Mouse (Mus musculus): Measurements from ENCODE around the gene Zbtb8a. TPM values are rescaled to one million over a fixed set of nuclear protein-coding genes. Genes with fewer than 3 reads are reported as not detected.

The Zbtb8a gene
- total and polyA plus RNA-seq, 3 experiments, result 0.89 to 1.6 TPM; not detected in 1

DNA sequence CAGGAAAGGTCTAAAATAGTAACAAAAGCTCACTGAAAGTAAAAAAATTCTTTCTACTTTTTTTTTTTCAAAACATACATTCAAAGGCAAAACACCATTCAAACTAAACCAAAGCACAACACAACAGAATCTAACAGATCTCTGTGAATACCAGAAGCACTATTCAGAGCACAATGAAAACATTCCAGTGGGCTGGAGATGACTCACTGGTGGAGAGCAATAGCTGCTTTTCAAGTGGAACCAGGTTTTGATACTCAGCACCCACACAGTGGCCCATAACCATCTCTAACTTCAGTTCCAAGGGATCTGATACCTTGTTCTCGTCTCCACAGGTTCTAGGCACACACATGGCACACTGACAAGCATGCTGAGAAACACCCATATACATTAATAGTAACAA lies 53.2 kb downstream of the Zbtb8a start:
- no peak for DNase-seq (ENCODE audit: low read depth, low spot score)
- no peak for TF ChIP-seq CHD1 (IDR thresholded peaks at IDR 0.05; ENCODE audit: low read depth, low read length)
- no peak for TF ChIP-seq TCF12 (IDR thresholded peaks at IDR 0.05; ENCODE audit: low read depth, low read length)
- TF ChIP-seq TBP (IDR thresholded peaks at IDR 0.05; ENCODE audit: low read depth, low read length), result no peak
- no peak for TF ChIP-seq E2F4 (IDR thresholded peaks at IDR 0.05; ENCODE audit: borderline replicate concordance, low read depth, low read length)
- no peak for TF ChIP-seq ZMIZ1 (IDR thresholded peaks at IDR 0.05; ENCODE audit: low read depth, low read length)
- no peak for TF ChIP-seq HCFC1 (IDR thresholded peaks at IDR 0.05; ENCODE audit: low read depth, low read length)
- no peak for TF ChIP-seq MAFK (IDR thresholded peaks at IDR 0.05; ENCODE audit: borderline replicate concordance, low read depth, low read length)
- H3K27me3 ChIP-seq (ENCODE audit: control insufficient read depth in 1 of 2, insufficient read depth in 2 of 2, low read length in 2 of 2), result no peaks in the 10 kb centered on the region
- peaks cover 2 to 31% of the 10 kb centered on the region in 2 experiments for H3K36me3 ChIP-seq (ENCODE audit: control insufficient read depth in 1 of 2, insufficient read depth in 2 of 2, low read length in 2 of 2)
- H3K4me3 ChIP-seq (ENCODE audit: control insufficient read depth in 1 of 2, insufficient read depth in 1 of 2, low read depth in 2 of 2, low read length in 2 of 2), result no peak overlapping the region
- no peak overlapping the region for H3K27ac ChIP-seq (ENCODE audit: control insufficient read depth, low read depth, low read length)
- peaks cover 12% of the 10 kb centered on the region for H3K79me2 ChIP-seq (ENCODE audit: control insufficient read depth, insufficient read depth, low read length, poor library complexity)
- no peaks in the 10 kb centered on the region for H3K9me3 ChIP-seq (replicated peaks; ENCODE audit: insufficient read depth, low read length)
- no peak overlapping the region for H3K9ac ChIP-seq (ENCODE audit: control insufficient read depth, low read depth, low read length, poor library complexity, severe bottlenecking)
- H3K4me1 ChIP-seq (ENCODE audit: control insufficient read depth in 1 of 2, insufficient read depth in 2 of 2, low read length in 2 of 2), result no peaks in the 10 kb centered on the region

DNA sequence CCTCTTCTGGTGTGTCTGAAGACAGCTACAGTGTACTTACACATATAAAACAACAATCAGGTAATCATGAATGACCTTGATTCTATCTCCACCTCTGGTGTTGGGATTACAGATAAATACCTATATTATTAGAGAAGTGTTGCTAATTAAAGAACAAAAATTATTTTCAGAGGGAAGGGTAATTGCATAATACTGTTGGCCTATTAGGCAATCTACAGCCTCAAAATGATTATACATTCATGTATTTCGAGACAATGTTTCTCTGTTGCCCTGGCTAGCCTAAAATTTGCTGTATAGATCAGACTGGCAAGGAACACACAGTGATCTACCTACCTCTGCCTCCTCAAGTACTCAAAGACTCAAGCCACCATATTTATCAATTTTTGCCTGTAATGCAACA lies 54.4 kb downstream of the Zbtb8a start:
- no peaks in the 10 kb centered on the region for H3K9me3 ChIP-seq (replicated peaks; ENCODE audit: insufficient read depth, low read length)
- no peak overlapping the region for H3K9ac ChIP-seq (ENCODE audit: control insufficient read depth, low read depth, low read length, poor library complexity, severe bottlenecking)
- DNase-seq (ENCODE audit: low read depth, low spot score), result no peak
- no peak overlapping the region for H3K4me3 ChIP-seq (ENCODE audit: control insufficient read depth in 1 of 2, insufficient read depth in 1 of 2, low read depth in 2 of 2, low read length in 2 of 2)
- H3K79me2 ChIP-seq (ENCODE audit: control insufficient read depth, insufficient read depth, low read length, poor library complexity), result peaks cover 12% of the 10 kb centered on the region
- TF ChIP-seq MYB (IDR thresholded peaks at IDR 0.05; ENCODE audit: low read depth, low read length), result no peak
- TF ChIP-seq ZMIZ1 (IDR thresholded peaks at IDR 0.05; ENCODE audit: low read depth, low read length), result no peak
- TF ChIP-seq ZNF384 (IDR thresholded peaks at IDR 0.05; ENCODE audit: low read depth, low read length), result no peak
- no peak for TF ChIP-seq CTCF (IDR thresholded peaks at IDR 0.05 in 2 of 3, conservative IDR thresholded peaks at IDR 0.05 in 1 of 3; ENCODE audit: control insufficient read depth in 1 of 3, insufficient read depth in 1 of 3, low read depth in 2 of 3, low read length in 3 of 3, poor library complexity in 1 of 3, severe bottlenecking in 1 of 3)
- no peak for TF ChIP-seq ETS1 (IDR thresholded peaks at IDR 0.05; ENCODE audit: low read depth, low read length)
- TF ChIP-seq MYC (IDR thresholded peaks at IDR 0.05; ENCODE audit: low read depth, low read length), result no peak
- TF ChIP-seq GABPA (IDR thresholded peaks at IDR 0.05; ENCODE audit: low read depth, low read length), result no peak
- TF ChIP-seq SMC3 (IDR thresholded peaks at IDR 0.05; ENCODE audit: low read depth, low read length), result no peak
- no peak for TF ChIP-seq CHD2 (IDR thresholded peaks at IDR 0.05; ENCODE audit: low read length)
- TF ChIP-seq RAD21 (IDR thresholded peaks at IDR 0.05; ENCODE audit: low read depth, low read length), result no peak
- H3K36me3 ChIP-seq (ENCODE audit: control insufficient read depth in 1 of 2, insufficient read depth in 2 of 2, low read length in 2 of 2), result peaks cover 2 to 30% of the 10 kb centered on the region in 2 experiments
- no peaks in the 10 kb centered on the region for H3K27me3 ChIP-seq (ENCODE audit: control insufficient read depth in 1 of 2, insufficient read depth in 2 of 2, low read length in 2 of 2)
- H3K27ac ChIP-seq (ENCODE audit: control insufficient read depth, low read depth, low read length), result no peak overlapping the region
- no peaks in the 10 kb centered on the region for H3K4me1 ChIP-seq (ENCODE audit: control insufficient read depth in 1 of 2, insufficient read depth in 2 of 2, low read length in 2 of 2)

DNA sequence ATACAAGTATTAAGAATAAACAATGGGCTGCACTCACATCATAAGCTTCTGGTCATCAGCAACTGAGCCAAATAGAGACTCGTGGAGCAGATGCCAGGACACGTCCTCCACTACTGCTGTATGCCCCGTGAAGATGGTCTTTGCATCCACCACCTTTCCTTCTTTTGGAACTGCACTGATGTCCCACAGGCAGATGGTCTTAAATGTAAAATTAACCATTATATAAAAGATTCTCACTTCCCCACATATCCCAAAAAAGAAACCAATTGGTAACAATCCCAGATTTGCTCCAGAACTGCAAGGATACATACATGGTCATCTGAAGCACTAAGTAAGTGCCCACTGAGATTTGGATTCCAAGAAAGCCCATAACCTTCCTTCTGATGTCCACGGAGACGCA lies 55.9 kb downstream of the Zbtb8a start:
- H3K9ac ChIP-seq (ENCODE audit: control insufficient read depth, low read depth, low read length, poor library complexity, severe bottlenecking), result no peak overlapping the region
- peaks cover 2 to 29% of the 10 kb centered on the region in 2 experiments for H3K36me3 ChIP-seq (ENCODE audit: control insufficient read depth in 1 of 2, insufficient read depth in 2 of 2, low read length in 2 of 2)
- H3K4me3 ChIP-seq (ENCODE audit: control insufficient read depth in 1 of 2, insufficient read depth in 1 of 2, low read depth in 2 of 2, low read length in 2 of 2), result no peak overlapping the region
- TF ChIP-seq JUND (IDR thresholded peaks at IDR 0.05; ENCODE audit: low read depth, low read length) (no peak), BHLHE40 (IDR thresholded peaks at IDR 0.05; ENCODE audit: borderline replicate concordance, low read depth, low read length) (no peak), NRF1 (IDR thresholded peaks at IDR 0.05; ENCODE audit: insufficient read depth, low read depth, low read length, poor library complexity, severe bottlenecking) (no peak), MYC (IDR thresholded peaks at IDR 0.05; ENCODE audit: low read depth, low read length) (no peak), USF2 (IDR thresholded peaks at IDR 0.05; ENCODE audit: borderline replicate concordance in 1 of 2, insufficient read depth in 1 of 2, low read depth in 1 of 2, low read length in 2 of 2) (no peak), POLR2A (IDR thresholded peaks at IDR 0.05; ENCODE audit: control insufficient read depth in 1 of 2, insufficient read depth in 1 of 2, low read depth in 1 of 2, low read length in 2 of 2, poor library complexity in 1 of 2) (no peak), GABPA (IDR thresholded peaks at IDR 0.05; ENCODE audit: low read depth, low read length) (no peak), RAD21 (IDR thresholded peaks at IDR 0.05; ENCODE audit: low read depth, low read length) (no peak), CTCF (IDR thresholded peaks at IDR 0.05 in 2 of 3, conservative IDR thresholded peaks at IDR 0.05 in 1 of 3; ENCODE audit: control insufficient read depth in 1 of 3, insufficient read depth in 1 of 3, low read depth in 2 of 3, low read length in 3 of 3, poor library complexity in 1 of 3, severe bottlenecking in 1 of 3) (no peak)
- H3K79me2 ChIP-seq (ENCODE audit: control insufficient read depth, insufficient read depth, low read length, poor library complexity), result peaks cover 12% of the 10 kb centered on the region
- H3K9me3 ChIP-seq (replicated peaks; ENCODE audit: insufficient read depth, low read length), result no peaks in the 10 kb centered on the region
- no peak overlapping the region for H3K27ac ChIP-seq (ENCODE audit: control insufficient read depth, low read depth, low read length)
- H3K4me1 ChIP-seq (ENCODE audit: control insufficient read depth in 1 of 2, insufficient read depth in 2 of 2, low read length in 2 of 2), result no peaks in the 10 kb centered on the region
- DNase-seq (ENCODE audit: low read depth, low spot score), result no peak
- no peaks in the 10 kb centered on the region for H3K27me3 ChIP-seq (ENCODE audit: control insufficient read depth in 1 of 2, insufficient read depth in 2 of 2, low read length in 2 of 2)

Data from MEL (cell line).